Mouse (Mus musculus) right cerebral cortex, postnatal 36 days (tissue): Measurements from ENCODE around the gene Sct.
"Not testable (repeated sequence)": the region's sequence is repeated elsewhere in the genome, so short reads cannot be mapped to it uniquely, and the experiment has no call there.

Experiments used
- DNase-seq, 2 experiments: peaks; one replicate each; pipeline ENCODE4 v3.0.0; 2022; ENCODE audit warnings: low spot score in 2 of 2, mixed read lengths in 1 of 2

The Sct gene

DNA sequence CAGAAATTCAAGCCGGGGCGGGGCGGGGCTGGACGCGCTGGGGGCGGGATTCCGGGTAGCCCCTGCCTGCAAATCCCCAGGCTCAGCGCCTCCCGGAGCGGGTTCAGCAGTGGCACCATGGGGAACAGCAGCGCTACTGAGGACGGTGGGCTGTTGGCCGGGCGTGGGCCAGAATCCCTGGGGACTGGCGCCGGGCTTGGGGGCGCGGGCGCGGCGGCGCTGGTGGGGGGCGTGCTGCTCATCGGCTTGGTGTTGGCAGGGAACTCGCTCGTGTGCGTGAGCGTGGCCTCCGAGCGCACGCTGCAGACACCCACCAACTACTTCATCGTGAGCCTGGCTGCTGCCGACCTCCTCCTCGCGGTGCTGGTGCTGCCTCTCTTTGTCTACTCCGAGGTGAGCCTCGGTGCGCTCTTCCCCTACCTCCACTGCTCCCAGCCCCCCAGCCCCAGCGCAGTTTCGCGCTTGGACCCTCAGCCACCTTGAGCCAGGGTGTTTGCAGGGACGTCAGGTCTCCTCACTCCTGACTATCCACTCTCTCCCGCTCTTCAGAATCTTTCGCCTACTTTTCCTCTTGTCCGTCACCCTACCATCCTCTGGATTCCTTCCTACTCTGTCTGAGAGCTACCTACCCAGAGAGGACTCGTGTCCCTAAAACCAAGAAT is 13.1 kb upstream of the Sct start, which contains the start of gene Drd4:
TSS of gene Drd4 (plus strand) at position 86 of the 662 bp plus-strand sequence.
- DNase-seq, result peak; percentile 26 to 32

DNA sequence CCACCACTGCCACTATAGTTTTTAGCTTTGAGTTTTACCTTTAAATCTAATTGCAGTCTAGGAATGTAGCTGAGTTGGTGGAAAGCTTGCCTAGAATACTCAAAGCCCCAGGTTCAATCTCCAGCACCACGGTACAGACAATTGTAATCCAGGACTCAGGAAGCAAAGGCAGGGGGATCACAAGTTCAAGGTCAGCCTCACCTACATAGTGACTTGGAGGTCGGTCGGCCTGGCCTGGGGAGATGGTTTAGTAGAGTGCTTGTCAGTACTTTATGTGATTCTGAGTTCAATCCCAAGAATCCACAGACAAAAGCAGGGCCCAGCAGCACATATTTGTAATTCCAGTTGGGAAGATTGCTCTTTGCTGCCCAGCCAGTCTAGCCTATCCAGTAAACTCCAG is 9.1 kb upstream of the Sct start:
- DNase-seq, result no peak

- no peak for DNase-seq
Measured at GRCm38 (mm10) chr7:141282756-141283155, 3.8 kb upstream of the Sct start.

DNA sequence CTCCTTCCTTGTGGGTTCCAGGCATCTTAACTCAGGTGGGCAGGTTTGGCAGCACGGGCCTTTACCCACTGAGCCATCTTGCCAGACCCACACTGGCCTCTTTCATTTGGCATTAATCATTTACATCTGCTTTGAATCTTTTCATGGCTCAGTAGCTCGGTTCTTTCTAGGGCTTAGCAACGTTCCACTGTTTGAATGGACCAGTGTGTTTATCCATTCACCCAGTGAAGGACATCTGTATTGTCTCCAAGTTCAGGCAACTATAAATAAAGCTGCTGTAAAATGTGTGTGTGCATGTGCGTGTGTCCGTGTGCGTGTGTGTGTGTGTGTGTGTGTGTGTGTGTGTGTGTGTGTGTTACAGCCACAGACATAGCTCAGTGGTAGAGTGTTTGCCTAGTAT is 2.5 kb upstream of the Sct start:
- no peak for DNase-seq

- DNase-seq, result no peak
Measured at GRCm38 (mm10) chr7:141277701-141278678, 943 bp downstream of the Sct start.

DNA sequence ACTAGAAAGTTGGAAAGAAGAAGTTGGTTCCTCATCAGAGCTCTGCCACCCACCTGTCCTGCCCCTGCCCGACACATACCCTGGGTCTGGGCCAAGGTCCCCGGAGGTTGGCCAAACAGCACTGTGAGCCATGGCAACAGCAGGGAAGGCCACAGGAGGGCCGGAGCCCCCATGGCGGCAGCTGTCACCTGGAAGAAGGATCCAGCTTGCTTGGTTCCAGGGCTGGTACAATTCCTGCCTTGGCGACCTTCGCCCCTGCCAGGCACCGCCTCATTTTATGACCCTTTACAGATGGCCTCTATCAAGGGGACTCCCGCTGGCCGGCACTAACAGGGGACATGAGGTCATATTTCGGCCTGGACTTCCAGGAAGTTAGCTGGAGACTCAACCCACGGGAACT is 2.4 kb downstream of the Sct start, which contains the start of gene Cdhr5:
TSS of gene Cdhr5 (minus strand) at position 241 of the 400 bp plus-strand sequence.
- DNase-seq, result no peak

GRCm38 (mm10) chr7:141275356-141275755 is 3.6 kb downstream of the Sct start:
- DNase-seq, result no peak

- DNase-seq, result no peak
Measured at GRCm38 (mm10) chr7:141270631-141271030, 8.3 kb downstream of the Sct start.

GRCm38 (mm10) chr7:141269273-141269545 is 9.7 kb downstream of the Sct start:
- no peak for DNase-seq

DNA sequence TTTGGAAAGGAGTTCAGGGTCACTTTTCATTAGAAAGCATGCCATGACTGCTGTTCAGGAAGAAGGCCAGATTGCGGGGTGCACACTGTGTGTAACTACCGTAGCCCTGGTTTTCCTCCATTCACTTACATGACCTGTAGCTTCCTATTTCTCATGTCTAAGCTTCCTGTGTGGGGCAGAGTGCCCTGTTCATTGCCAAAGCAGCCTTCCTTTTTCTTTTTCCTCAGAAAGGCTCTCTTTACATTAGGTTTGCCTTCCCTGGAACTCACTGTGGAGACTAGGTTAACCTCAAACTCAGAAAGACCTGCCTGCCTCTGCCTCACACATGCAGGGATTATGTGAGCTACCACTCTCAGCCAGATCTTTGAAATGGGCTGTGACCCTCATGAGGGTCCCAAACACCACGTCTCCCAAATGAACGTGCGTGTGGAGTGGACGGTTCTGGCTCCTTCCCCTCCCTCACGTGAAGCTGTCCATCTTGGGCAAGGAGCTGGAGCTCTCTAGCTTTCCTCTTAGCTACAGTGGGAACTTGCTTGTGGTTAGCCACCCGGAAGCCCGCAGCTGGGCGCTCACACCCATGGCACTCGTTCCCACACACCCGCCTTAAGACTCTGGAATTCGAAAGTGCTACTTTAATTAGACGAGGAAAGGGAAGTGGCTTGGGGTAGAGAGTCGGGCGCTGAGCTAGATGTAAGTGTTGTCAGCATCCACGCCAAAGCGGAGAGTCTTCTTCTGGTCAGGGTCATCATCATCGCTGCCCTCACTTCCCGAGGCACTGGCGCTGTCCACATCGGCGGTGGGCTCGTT is 10.3 kb downstream of the Sct start:
- no peak for DNase-seq

DNA sequence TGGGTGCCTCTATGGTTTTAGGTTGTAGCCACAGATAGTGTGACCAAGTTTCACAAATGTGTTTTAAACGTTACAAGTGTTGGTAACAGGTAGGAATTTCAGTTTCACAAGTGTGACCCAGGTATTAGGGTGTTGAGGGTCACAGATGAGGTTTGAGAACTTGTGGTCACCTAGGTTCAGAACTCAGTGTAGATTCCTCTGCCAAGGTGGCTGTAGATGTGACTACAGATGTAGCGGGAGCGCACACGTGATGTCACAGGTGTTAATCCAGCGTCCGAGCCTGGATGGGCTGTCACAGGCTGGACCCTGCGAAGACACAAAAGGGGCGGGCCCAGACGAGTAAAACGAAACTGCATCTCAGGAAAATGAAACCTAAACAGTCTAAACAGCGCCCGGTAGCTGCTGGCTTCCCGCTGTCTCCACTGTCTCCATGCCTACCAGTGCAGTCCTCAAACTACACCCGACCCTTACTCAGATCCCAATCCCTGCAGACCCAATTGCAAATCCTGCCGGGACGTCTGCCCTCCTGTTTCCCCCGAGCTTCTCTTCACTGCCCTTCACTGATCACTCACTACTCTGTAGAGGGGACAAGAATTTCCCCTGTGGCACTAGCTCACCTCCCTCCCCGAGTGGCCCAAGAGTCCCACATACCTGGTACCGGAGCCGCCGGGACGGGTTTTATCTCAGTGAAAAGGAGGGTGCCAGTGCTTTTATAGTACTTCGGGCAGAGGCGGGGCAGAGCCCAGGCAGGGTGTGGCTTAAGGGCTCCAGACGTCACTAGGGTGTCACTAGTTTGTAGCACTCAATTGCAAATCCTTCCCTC is 13.0 kb downstream of the Sct start, which contains the start of gene Irf7:
TSS of gene Irf7 (minus strand) at position 743 of the 823 bp plus-strand sequence.
- no peak for DNase-seq

- DNase-seq, result no peak
Measured at GRCm38 (mm10) chr7:141265411-141265738, 13.6 kb downstream of the Sct start.

- no peak for DNase-seq
Measured at GRCm38 (mm10) chr7:141264761-141265410, 14.0 kb downstream of the Sct start.

- no peak for DNase-seq
Measured at GRCm38 (mm10) chr7:141264041-141264700, 14.8 kb downstream of the Sct start.

GRCm38 (mm10) chr7:141263640-141264039 is 15.3 kb downstream of the Sct start:
- no peak for DNase-seq

DNA sequence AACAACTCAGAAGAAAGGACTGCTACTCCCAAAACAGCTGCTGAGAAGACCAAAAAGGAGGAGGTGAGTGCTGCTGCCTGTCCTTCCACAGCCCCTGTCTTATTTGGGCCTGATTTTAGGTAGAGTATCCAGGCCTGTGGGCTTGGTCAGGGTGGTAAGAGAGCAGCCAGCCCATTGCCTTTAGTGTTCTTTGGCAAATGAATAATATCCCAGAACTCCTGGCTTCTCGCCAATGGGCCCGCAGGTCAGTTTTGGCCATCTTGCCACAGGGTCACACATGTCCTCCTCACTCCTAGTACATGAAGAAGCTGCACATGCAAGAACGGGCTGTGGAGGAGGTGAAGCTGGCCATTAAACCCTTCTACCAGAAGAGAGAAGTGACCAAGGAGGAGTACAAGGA is 17.5 kb downstream of the Sct start:
- no peak for DNase-seq

DNA sequence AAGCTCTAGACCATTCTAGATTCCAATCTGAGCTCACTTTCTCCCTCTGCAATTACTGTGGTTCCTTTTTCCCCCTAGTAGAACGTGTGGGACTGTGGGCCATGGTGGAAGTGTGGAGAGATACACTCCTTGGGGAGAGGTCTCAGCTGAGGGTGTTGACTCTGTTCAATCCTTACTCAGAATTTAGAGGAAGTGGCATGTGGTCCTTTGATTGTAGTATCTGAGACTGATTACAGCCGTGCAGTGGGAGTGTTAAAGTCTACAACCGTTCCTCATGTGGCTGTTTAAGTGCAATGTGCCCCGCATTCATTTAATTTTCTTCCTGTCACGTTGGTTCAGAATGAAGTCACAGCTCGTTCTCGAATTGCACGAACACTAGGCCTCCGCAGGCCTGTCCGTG is 22.8 kb downstream of the Sct start:
- no peak for DNase-seq

DNA sequence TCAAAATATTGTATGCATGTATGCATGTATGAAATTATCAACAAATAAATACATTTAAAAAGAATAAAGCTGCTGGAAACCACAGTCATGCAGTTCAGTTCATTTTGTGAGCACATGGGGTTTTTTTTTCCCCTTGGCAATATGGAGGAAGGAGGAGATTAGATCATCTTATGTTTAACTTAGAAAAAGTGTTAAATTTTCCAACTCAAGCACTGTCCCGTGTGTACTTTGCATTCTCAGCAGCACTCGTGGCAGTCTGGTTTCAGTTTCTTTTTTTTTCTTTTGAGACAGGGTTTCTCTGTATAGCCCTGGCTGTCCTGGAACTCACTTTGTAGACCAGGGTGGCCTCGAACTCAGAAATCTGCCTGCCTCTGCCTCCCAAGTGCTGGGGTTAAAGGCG is 28.4 kb downstream of the Sct start:
- not testable (repeated sequence) for DNase-seq

DNA sequence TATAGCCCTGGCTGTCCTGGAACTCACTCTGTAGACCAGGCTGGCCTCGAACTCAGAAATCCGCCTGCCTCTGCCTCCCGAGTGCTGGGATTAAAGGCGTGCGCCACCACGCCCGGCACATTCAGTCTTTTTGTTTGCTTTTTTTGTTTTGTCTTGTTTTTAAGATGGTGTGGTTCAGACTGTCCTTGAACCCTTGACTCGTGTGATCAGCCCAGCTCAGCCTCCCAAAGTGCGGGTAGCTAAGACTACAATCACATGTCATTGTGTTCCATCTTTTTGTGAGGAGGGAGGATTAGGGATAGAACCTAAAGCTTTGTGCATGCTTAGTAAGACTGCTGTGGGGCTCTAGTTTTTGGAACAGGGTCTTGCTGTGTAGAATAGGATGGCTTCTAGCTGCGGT is 47.4 kb downstream of the Sct start:
- no peak for DNase-seq

DNA sequence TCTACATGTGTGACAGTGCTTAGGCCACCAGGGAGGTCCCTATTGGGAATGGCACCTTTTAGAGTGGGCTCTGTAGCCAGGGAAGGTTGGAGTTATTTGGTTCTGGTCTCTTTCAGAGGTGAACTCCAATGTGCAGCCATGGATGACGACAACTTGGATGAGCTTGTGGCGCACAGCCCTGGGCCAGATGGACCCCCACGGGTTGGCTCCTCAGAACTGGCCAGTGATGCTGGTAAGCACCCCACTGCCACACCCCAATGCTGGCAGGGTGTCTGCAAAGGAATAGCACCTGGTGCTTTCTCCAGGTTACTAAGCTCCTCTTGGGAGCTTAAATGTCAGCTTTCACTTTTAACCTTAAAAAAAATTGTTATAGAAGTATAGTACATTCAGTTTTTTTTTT is 47.8 kb downstream of the Sct start:
- DNase-seq, result no peak
